Comparison of ENCODE assay signal across 15 mouse cellular contexts in genomic region chr16:37853279-37853678, GRCm38 (mm10). TPM values are rescaled to one million over a fixed set of nuclear protein-coding genes. Genes with fewer than 3 reads are reported as not detected.
DNase-seq lines count a peak whose midpoint lies in the region; ATAC-seq and TF ChIP-seq lines count a peak whose summit lies in the region.
"Had no signal": no experiment of that assay in that cellular context is flagged by ENCODE, and none has a peak within 500 bp of the region (broad histone marks: within the 10 kb centered on the region; RNA-seq: fewer than 3 reads in every experiment).

No protein-coding gene starts in this region.

- 58% methylated on average over 9 of the region's 9 CpGs for WGBS in lung, embryonic 14.5 days

- no peak for ATAC-seq in lung, embryonic 14.5 days (ENCODE audit: insufficient read depth)

- H3K4me3 ChIP-seq in lung, embryonic 14.5 days (ENCODE audit: low read depth, low read length), result no peak overlapping the region

- H3K27ac ChIP-seq in lung, embryonic 14.5 days (ENCODE audit: low read depth), result no peak overlapping the region

- DNase-seq in adrenal gland, postnatal 14 days, result peak; percentile 26
- no peak for DNase-seq in adrenal gland, adult (ENCODE audit: inconsistent age in 2 of 2, low spot score in 1 of 2)
- peak; percentile 24 to 35 for DNase-seq in heart, postnatal 14 days
- DNase-seq in heart, adult 9 months (ENCODE audit: low spot score in 2 of 2), result no peak
- DNase-seq in lung, embryonic 14.5 days, result peak; percentile 68
- DNase-seq in lung, adult 18-20 months, result no peak
- peak; percentile 67 for DNase-seq in brain, embryonic 14.5 days (ENCODE audit: low read depth)
- DNase-seq in right cerebral cortex, adult 18-20 months, result no peak
- DNase-seq: cerebellum, adult 18-20 months; embryo, embryonic 11 days; gastrocnemius, postnatal 36 days; layer of hippocampus, adult 9-11 months; thymus, postnatal 14 days had no signal

- TF ChIP-seq CTCF in lung, embryonic 14.5 days (IDR thresholded peaks at IDR 0.05; ENCODE audit: low read depth), result no peak
- no peak for TF ChIP-seq CTCF in brain, embryonic 14.5 days (IDR thresholded peaks at IDR 0.05; ENCODE audit: borderline replicate concordance, extremely low read depth, insufficient read depth, insufficient read length)

- peaks cover 11% of the 10 kb centered on the region; the same call in 1 of the 2 replicates for H3K4me1 ChIP-seq in lung, embryonic 14.5 days (ENCODE audit: insufficient read depth)

- no peak overlapping the region for H3K4me2 ChIP-seq in lung, embryonic 14.5 days

- no peaks in the 10 kb centered on the region for H3K9me3 ChIP-seq in lung, embryonic 14.5 days (ENCODE audit: low read depth, low read length)
- H3K9me3 ChIP-seq: G1E had no signal

- no peaks in the 10 kb centered on the region for H3K27me3 ChIP-seq in lung, embryonic 14.5 days (ENCODE audit: insufficient read depth, low read length)

- no peak for TF ChIP-seq POLR2A in brain, embryonic 14.5 days (IDR thresholded peaks at IDR 0.05; ENCODE audit: borderline replicate concordance, extremely low read depth, insufficient read depth, insufficient read length, poor library complexity, severe bottlenecking)

- H3K36me3 ChIP-seq in lung, embryonic 14.5 days (ENCODE audit: insufficient read depth), result no peaks in the 10 kb centered on the region
- H3K36me3 ChIP-seq: G1E had no signal

- intact Hi-C loops in heart, postnatal 14 days (cut with DNase I), result no loop called here

- H3K9ac ChIP-seq in lung, embryonic 14.5 days, result no peak overlapping the region

RNA-seq across cellular contexts. Expression of gene Gm36028, which starts 7.7 kb away (rescaled TPM):
- total RNA-seq in adrenal gland, postnatal 14 days (2021), result 0.34 and 0.41 TPM in 2 replicates
- under 1 TPM; 0.37 to 0.43 TPM for total RNA-seq in heart, postnatal 14 days (2021)
- 0.38 and 0.46 TPM in 2 replicates for polyA plus RNA-seq in lung, embryonic 14.5 days (2014; fragmentation: Nextera tagmentation; extraction: Ambion mirVana)
- polyA plus RNA-seq in brain, embryonic 14.5 days (2012; rRNA removed), result 0.25 and 0.43 TPM in 2 replicates
- total RNA-seq: gastrocnemius, postnatal 36 days; left cerebral cortex, postnatal 36 days had no signal
- polyA plus RNA-seq: G1E had no signal

RNA-seq across cellular contexts. Expression of gene Lrrc58, which starts 14.9 kb away (rescaled TPM):
- total RNA-seq in adrenal gland, postnatal 14 days (2021), result 253 and 277 TPM in 2 replicates
- total RNA-seq in heart, postnatal 14 days (2021), result 10 to 100 TPM; 85.6 to 85.7 TPM
- 73.9 and 78.4 TPM in 2 replicates for polyA plus RNA-seq in lung, embryonic 14.5 days (2014; fragmentation: Nextera tagmentation; extraction: Ambion mirVana)
- polyA plus RNA-seq in brain, embryonic 14.5 days (2012; rRNA removed), result 21.9 and 32.2 TPM in 2 replicates

Comparison
In these comparisons a context has a peak if more than half of its experiments do, and no peak if none do; other contexts are left out.
1. DNase-seq: peak in adrenal gland, postnatal 14 days (single experiment), heart, postnatal 14 days (2 of 2), lung, embryonic 14.5 days (single experiment) and brain, embryonic 14.5 days (single experiment); none in adrenal gland, adult (0 of 2), heart, adult 9 months (0 of 2), lung, adult 18-20 months (0 of 2) and right cerebral cortex, adult 18-20 months (single experiment).